Mouse (Mus musculus) gastrocnemius, postnatal 14 days (tissue): ENCODE results near the gene Zfp983. TPM values are rescaled to one million over a fixed set of nuclear protein-coding genes. Genes with fewer than 3 reads are reported as not detected.

Source experiments
- total RNA-seq, 2 experiments: library from RNA; stranded (reverse); gene quantifications; 2 replicates each; pipeline ENCODE4 v1.2.3; 2021

Zfp983 gene
- total RNA-seq, 2 experiments from 2014 or later = 1.7 to 2.0 TPM

Other genes with a start within 250 kb of the Zfp983 start
- gene Zfp54, start 227.4 kb upstream of the Zfp983 start, total RNA-seq = 1 to 10 TPM in 1 of 2 experiments, under 1 TPM in 1; 0.66 to 1.1 TPM
- 1 to 10 TPM; 4.5 to 5.0 TPM for gene Zfp51, start 200.2 kb upstream of the Zfp983 start, total RNA-seq
- 1 to 10 TPM; 1.3 to 1.5 TPM for gene Zfp53, start 161.6 kb upstream of the Zfp983 start, total RNA-seq
- gene Zfp52, start 115.1 kb upstream of the Zfp983 start, total RNA-seq = 1 to 10 TPM; 3.3 to 3.9 TPM
- gene Zfp948, start 83.6 kb upstream of the Zfp983 start, total RNA-seq = 1 to 10 TPM; 2.6 to 2.7 TPM
- gene Gm10226, start 41.2 kb downstream of the Zfp983 start, total RNA-seq = 1 to 10 TPM in 1 of 2 experiments, not detected in 1; 1.3 TPM
- 1 to 10 TPM; 1.3 to 1.8 TPM for gene Zfp760, start 57.1 kb downstream of the Zfp983 start, total RNA-seq
- 1 to 10 TPM; 4.5 to 4.6 TPM for gene Zfp229, start 80.2 kb downstream of the Zfp983 start, total RNA-seq
- gene Zfp820, start 195.1 kb downstream of the Zfp983 start, total RNA-seq = 1 to 10 TPM in 1 of 2 experiments, under 1 TPM in 1; 0.95 to 1.3 TPM